Mouse (Mus musculus): Measurements from ENCODE around the gene Hmgn5. TPM values are rescaled to one million over a fixed set of nuclear protein-coding genes. Genes with fewer than 3 reads are reported as not detected.

Gene Hmgn5
- total RNA-seq (2023): 10.1 TPM

GRCm38 (mm10) chrX:109013283-109013682, at the start of gene Hmgn5:
Hmgn5 (minus strand) TSS chrX:109013404.

Other genes starting within 250 kb of the Hmgn5 start
- 23.5 TPM for gene Brwd3, start 179.0 kb downstream of the Hmgn5 start, total RNA-seq (2023)
- gene Sh3bgrl, start 82.0 kb upstream of the Hmgn5 start, total RNA-seq (2023): 22.0 TPM
- gene Gm6377, start 183.4 kb upstream of the Hmgn5 start, total RNA-seq (2023): 7.0 TPM

Measured in CD8-positive naive resting alpha-beta T cell, adult 57 days (primary cell).